Mouse (Mus musculus) forebrain, embryonic 10.5 days (tissue): ENCODE results near the gene Iqcn. TPM values are rescaled to one million over a fixed set of nuclear protein-coding genes. Genes with fewer than 3 reads are reported as not detected.
A peak's percentile ranks its signal among the peaks of the same experiment; 100 is the strongest.

Experiments used
- DNase-seq: peaks from one replicate; pipeline ENCODE4 v3.0.0-alpha.2; 2017; ENCODE audit warnings: low spot score; ENCODE audit errors: extremely low spot score
- H3K27ac ChIP-seq: fragments of 300-500 bp; sonication (generic); 2 replicates; pipeline ENCODE4 v1.5.1; 2016; ENCODE audit warnings: mild to moderate bottlenecking
- H3K27me3 ChIP-seq: fragments of 300-500 bp; sonication (generic); 2 replicates; pipeline ENCODE4 v1.6.1; 2016; ENCODE audit warnings: mild to moderate bottlenecking; ENCODE audit not compliant: poor library complexity, severe bottlenecking
- H3K36me3 ChIP-seq: fragments of 300-500 bp; sonication (generic); replicated peaks from 2 replicates; pipeline ENCODE4 v1.6.1; 2016; ENCODE audit warnings: mild to moderate bottlenecking, moderate library complexity
- H3K4me1 ChIP-seq: fragments of 300-500 bp; sonication (generic); 2 replicates; pipeline ENCODE4 v1.6.1; 2016
- H3K4me3 ChIP-seq: fragments of 300-500 bp; sonication (generic); 2 replicates; pipeline ENCODE4 v1.5.1; 2016; ENCODE audit warnings: mild to moderate bottlenecking, moderate library complexity
- H3K9me3 ChIP-seq: fragments of 300-500 bp; sonication (generic); 2 replicates; pipeline ENCODE4 v1.6.1; 2016; ENCODE audit warnings: mild to moderate bottlenecking, moderate library complexity
- WGBS: fragments of 180-500 bp; shearing (Covaris S2); methylation state at CpG from one replicate; pipeline ENCODE4 v1.1.7; 2016; 5-methylcytosine and 5-hydroxymethylcytosine counted together
- polyA plus RNA-seq: library from polyadenylated mRNA; unstranded; fragments of >200 nt; fragmentation: Nextera tagmentation; extraction: Ambion mirVana; gene quantifications from 2 replicates; pipeline ENCODE4 v1.2.1, GENCODE M21; 2016

Iqcn gene
- polyA plus RNA-seq, 1 experiment from 2014 or later, result 0.02 TPM

- Histone ChIP-seq H3K4me1 (peaks cover 19% of the 10 kb centered on the region), H3K27me3 (no peaks in the 10 kb centered on the region), H3K36me3 (peaks cover 35% of the 10 kb centered on the region), H3K4me3 (peak overlapping the region; percentile 35), H3K27ac (peak overlapping the region; percentile 76), H3K9me3 (no peaks in the 10 kb centered on the region)
- DNase-seq, result no peak
- 8% methylated on average over 19 of the region's 19 CpGs for WGBS
Measured at GRCm38 (mm10) chr8:70682193-70682592, 21.1 kb upstream of the Iqcn start.

DNA sequence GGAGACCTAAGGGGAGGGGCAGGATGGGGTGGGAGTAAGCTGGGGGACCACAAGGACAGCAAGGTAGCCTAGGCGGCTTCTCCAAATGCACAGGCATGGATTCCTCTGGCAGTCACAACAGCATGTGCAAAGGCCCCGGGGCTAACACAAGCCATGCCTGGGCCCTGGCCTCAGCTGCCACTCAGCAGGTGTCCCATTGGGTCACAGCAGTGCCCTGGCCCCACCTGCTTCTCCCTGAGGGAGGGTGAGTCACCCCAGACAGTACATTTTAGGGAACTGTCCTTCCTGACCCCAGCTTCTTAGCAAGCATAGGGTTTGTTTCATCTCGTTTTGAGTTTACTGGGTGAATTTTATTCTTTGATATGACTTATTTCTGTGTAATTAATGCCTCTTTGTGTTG lies 20.6 kb upstream of the Iqcn start:
- Histone ChIP-seq H3K27ac (peak overlapping the region; percentile 76), H3K4me1 (peaks cover 19% of the 10 kb centered on the region), H3K27me3 (no peaks in the 10 kb centered on the region), H3K36me3 (peaks cover 30% of the 10 kb centered on the region), H3K4me3 (peak overlapping the region; percentile 35), H3K9me3 (no peaks in the 10 kb centered on the region)
- no peak for DNase-seq
- 70% methylated on average over 3 of the region's 3 CpGs for WGBS

DNA sequence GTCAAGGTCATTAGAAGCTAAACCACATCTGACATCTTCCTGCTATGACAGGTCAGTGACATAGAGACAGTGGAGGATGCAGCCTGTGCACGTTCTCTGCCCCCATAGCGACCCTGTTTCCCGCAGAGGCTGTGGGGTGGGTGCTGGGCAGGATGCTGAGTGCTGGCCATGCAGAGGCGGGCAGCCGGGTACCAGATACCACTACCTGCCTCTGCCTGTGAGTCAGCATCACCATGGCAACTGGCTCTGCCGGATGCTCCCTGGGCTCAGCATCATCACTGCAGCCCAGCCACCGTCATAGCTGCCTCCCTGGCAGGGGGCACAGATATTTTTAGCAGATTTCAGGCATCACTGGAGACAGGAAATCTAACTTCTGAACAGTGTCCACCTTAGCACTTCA lies 19.0 kb upstream of the Iqcn start:
- Histone ChIP-seq H3K27me3 (no peaks in the 10 kb centered on the region), H3K4me3 (no peak overlapping the region), H3K4me1 (peaks cover 28% of the 10 kb centered on the region), H3K27ac (no peak overlapping the region), H3K9me3 (no peaks in the 10 kb centered on the region), H3K36me3 (peaks cover 14% of the 10 kb centered on the region)
- 57% methylated on average over 7 of the region's 7 CpGs for WGBS
- DNase-seq, result no peak

- WGBS, result 90% methylated on average over 8 of the region's 8 CpGs
- H3K36me3 ChIP-seq, result 0 out of 2 replicates have a peak, but pooled peaks cover 2% of the 10 kb centered on the region
- no peaks in the 10 kb centered on the region for H3K27me3 ChIP-seq
- H3K4me1 ChIP-seq, result peaks cover 47% of the 10 kb centered on the region
- no peak overlapping the region for H3K4me3 ChIP-seq
- no peak for DNase-seq
- no peaks in the 10 kb centered on the region for H3K9me3 ChIP-seq
- 0 out of 2 replicates have a peak overlapping the region, but pooled peaks have one; percentile 40 for H3K27ac ChIP-seq
Measured at GRCm38 (mm10) chr8:70687576-70687975, 15.7 kb upstream of the Iqcn start.

- Histone ChIP-seq H3K36me3 (0 out of 2 replicates have a peak, but pooled peaks cover 2% of the 10 kb centered on the region), H3K27me3 (no peaks in the 10 kb centered on the region), H3K4me3 (no peak overlapping the region), H3K4me1 (peaks cover 50% of the 10 kb centered on the region), H3K9me3 (no peaks in the 10 kb centered on the region), H3K27ac (peak overlapping the region; percentile 40)
- WGBS, result 95% methylated on average over 3 of the region's 3 CpGs
- no peak for DNase-seq
Measured at GRCm38 (mm10) chr8:70688136-70688535, 15.1 kb upstream of the Iqcn start.

DNA sequence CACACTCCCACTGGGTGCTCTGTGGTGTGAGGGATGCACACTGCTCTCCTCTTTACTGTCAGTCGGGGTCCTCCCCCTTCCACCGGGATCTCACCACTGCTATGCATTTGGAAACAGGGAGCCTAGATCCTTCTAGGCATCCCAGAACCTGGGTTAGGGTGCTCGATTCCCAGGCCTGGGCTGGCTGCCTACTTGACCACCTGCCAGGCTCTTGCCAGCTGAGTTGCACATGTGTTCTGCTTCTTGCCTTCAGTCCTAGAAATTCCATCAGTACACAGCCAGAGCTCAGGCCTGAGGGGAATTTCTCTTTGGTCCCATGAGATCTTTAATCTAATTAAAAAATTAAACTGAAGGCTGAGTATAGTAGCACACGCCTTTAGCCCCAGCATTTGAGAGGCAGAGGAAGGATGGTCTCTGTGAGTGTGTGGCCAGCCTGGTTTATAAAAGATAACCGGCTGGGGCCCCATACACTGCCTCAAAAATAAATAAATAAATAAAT lies 13.3 kb upstream of the Iqcn start:
- H3K9me3 ChIP-seq, result no peaks in the 10 kb centered on the region
- 0 out of 2 replicates have a peak, but pooled peaks cover 2% of the 10 kb centered on the region for H3K36me3 ChIP-seq
- 75% methylated on average over 5 of the region's 5 CpGs for WGBS
- peaks cover 53% of the 10 kb centered on the region for H3K4me1 ChIP-seq
- H3K27me3 ChIP-seq, result peaks cover 5% of the 10 kb centered on the region
- DNase-seq, result no peak
- H3K4me3 ChIP-seq, result no peak overlapping the region
- H3K27ac ChIP-seq, result peak overlapping the region; percentile 74

GRCm38 (mm10) chr8:70691230-70691629 lies 12.0 kb upstream of the Iqcn start:
- WGBS, result 54% methylated on average over 4 of the region's 4 CpGs
- peaks cover 66% of the 10 kb centered on the region for H3K4me1 ChIP-seq
- no peak for DNase-seq

GRCm38 (mm10) chr8:70691727-70692231 lies 11.5 kb upstream of the Iqcn start:
- WGBS, result 0% methylated on average over 20 of the region's 20 CpGs
- Histone ChIP-seq H3K4me3 (peak overlapping the region; percentile 46), H3K9me3 (no peaks in the 10 kb centered on the region), H3K4me1 (peaks cover 72% of the 10 kb centered on the region), H3K27ac (peak overlapping the region; percentile 99), H3K36me3 (no peaks in the 10 kb centered on the region), H3K27me3 (peaks cover 15% of the 10 kb centered on the region)
- DNase-seq, result peak; percentile 92

More at GRCm38 (mm10) chr8:70691230-70691629, 12.0 kb upstream of the Iqcn start:
- Histone ChIP-seq H3K27me3 (peaks cover 15% of the 10 kb centered on the region), H3K4me3 (peak overlapping the region; percentile 46), H3K27ac (peak overlapping the region; percentile 99), H3K9me3 (no peaks in the 10 kb centered on the region), H3K36me3 (0 out of 2 replicates have a peak, but pooled peaks cover 2% of the 10 kb centered on the region)

GRCm38 (mm10) chr8:70693636-70694035 lies 9.6 kb upstream of the Iqcn start:
- no peak overlapping the region for H3K4me3 ChIP-seq
- 81% methylated on average over 5 of the region's 5 CpGs for WGBS
- peaks cover 81% of the 10 kb centered on the region for H3K4me1 ChIP-seq
- DNase-seq, result no peak
- no peaks in the 10 kb centered on the region for H3K9me3 ChIP-seq
- peaks cover 15% of the 10 kb centered on the region for H3K27me3 ChIP-seq
- H3K36me3 ChIP-seq, result no peaks in the 10 kb centered on the region
- peak overlapping the region; percentile 66 for H3K27ac ChIP-seq

- peaks cover 76% of the 10 kb centered on the region for H3K4me1 ChIP-seq
- H3K27ac ChIP-seq, result peak overlapping the region; percentile 99
- WGBS, result 33% methylated on average over 32 of the region's 32 CpGs
- H3K9me3 ChIP-seq, result no peaks in the 10 kb centered on the region
- DNase-seq, result no peak
- no peaks in the 10 kb centered on the region for H3K36me3 ChIP-seq
- 0 out of 2 replicates have a peak overlapping the region, but pooled peaks have one; percentile 42 for H3K4me3 ChIP-seq
- H3K27me3 ChIP-seq, result peaks cover 15% of the 10 kb centered on the region
Measured at GRCm38 (mm10) chr8:70695318-70696018, 7.8 kb upstream of the Iqcn start.

GRCm38 (mm10) chr8:70696019-70696885 lies 7.0 kb upstream of the Iqcn start:
- H3K9me3 ChIP-seq, result no peaks in the 10 kb centered on the region
- H3K27me3 ChIP-seq, result peaks cover 15% of the 10 kb centered on the region
- WGBS, result 10% methylated on average over 31 of the region's 31 CpGs
- peaks cover 76% of the 10 kb centered on the region for H3K4me1 ChIP-seq
- H3K27ac ChIP-seq, result peak overlapping the region; percentile 99
- H3K4me3 ChIP-seq, result peak overlapping the region; percentile 42
- H3K36me3 ChIP-seq, result peaks cover 5% of the 10 kb centered on the region
- DNase-seq, result peak; percentile 83

DNA sequence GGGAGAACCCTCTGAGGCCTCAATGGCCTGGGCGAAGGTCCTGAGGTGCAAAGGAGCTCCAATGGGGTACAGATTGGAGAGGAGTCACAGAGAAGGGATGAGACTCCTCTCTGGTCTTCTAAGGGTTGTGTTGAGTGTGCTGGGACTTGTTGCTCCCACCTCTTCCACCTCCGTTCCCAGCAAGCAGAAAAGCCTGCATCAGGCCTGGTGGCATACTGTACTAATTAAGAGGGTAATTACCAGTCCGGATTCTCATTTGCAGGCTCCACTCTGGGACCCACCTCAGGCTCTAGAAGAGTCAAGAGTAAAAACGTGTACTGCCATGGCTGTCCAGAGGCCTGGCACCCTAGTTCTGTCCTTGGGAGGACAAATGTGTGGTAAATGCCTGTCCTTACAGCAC lies 6.3 kb upstream of the Iqcn start:
- Histone ChIP-seq H3K4me1 (peaks cover 76% of the 10 kb centered on the region), H3K27ac (peak overlapping the region; percentile 99), H3K4me3 (peak overlapping the region; percentile 42), H3K36me3 (peaks cover 11% of the 10 kb centered on the region), H3K9me3 (no peaks in the 10 kb centered on the region), H3K27me3 (peaks cover 15% of the 10 kb centered on the region)
- DNase-seq, result no peak
- 48% methylated on average over 4 of the region's 4 CpGs for WGBS
